Comparison of ENCODE assay signal across 31 mouse cellular contexts in the genomic region with DNA sequence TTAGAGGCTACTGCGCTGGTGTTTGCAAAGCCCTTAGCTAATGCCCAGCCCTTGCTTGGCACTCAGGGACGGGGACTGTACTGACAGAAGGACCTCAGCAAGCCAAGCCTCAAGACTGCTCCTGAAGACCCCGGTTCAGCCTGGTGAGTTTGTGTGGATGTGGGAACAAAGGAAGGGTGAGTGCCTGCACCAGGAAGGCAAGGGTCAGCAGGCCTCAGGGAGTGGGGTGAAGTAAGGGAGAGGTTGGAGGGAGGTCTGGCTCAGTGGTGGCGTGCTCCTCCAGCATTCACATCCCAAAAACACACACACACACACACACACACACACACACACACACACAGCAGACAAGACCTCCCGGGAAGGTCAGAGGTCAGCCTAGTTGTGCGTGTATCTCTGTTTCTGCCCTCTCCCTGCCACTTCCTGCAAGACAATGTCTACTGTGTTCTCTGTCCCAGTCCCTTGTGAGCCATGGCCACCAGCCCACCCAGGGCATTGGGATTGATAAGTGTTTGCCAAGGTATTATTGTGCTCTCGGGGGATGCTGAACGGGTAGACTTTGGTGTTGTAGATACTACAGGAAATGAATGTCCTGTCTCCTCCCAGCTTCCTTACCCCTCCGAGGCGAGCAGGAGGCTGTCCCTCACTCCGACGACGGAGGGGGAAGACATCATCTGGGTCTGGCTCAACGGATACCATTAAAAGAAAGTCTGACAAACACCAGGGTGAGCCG. TPM values are rescaled to one million over a fixed set of nuclear protein-coding genes. Genes with fewer than 3 reads are reported as not detected.
DNase-seq lines count a peak whose midpoint lies in the region; ATAC-seq and TF ChIP-seq lines count a peak whose summit lies in the region.
"Had no signal": no experiment of that assay in that cellular context is flagged by ENCODE, and none has a peak within 500 bp of the region (broad histone marks: within the 10 kb centered on the region; RNA-seq: fewer than 3 reads in every experiment).

No protein-coding gene starts in this region.

- no peak for DNase-seq in heart, adult 18-20 months
- no peak for DNase-seq in liver, embryonic 11.5 days (ENCODE audit: low spot score)
- DNase-seq in liver, postnatal 0 days: no peak
- no peak for DNase-seq in cerebellum, adult 8-10 months
- DNase-seq: adrenal gland, adult 8-10 months; B cell, adult 2 months; cerebellum, adult 2 months; forebrain, postnatal 0 days; gastrocnemius, postnatal 36 days; heart, postnatal 10 days; layer of hippocampus, adult 9-11 months; lung, adult 2 months; lung, postnatal 14 days; thymus, postnatal 14 days had no signal

- TF ChIP-seq CTCF in liver, postnatal 0 days (IDR thresholded peaks at IDR 0.05; ENCODE audit: low read depth): no peak

- no peak overlapping the region for H3K4me2 ChIP-seq in heart, embryonic 11.5 days
- H3K4me2 ChIP-seq in liver, embryonic 11.5 days: no peak overlapping the region
- H3K4me2 ChIP-seq in liver, postnatal 0 days (ENCODE audit: low read depth, low read length): no peak overlapping the region
- H3K4me2 ChIP-seq in embryonic facial prominence, embryonic 13.5 days: no peak overlapping the region
- H3K4me2 ChIP-seq in limb, embryonic 15.5 days: no peak overlapping the region
- H3K4me2 ChIP-seq: liver, embryonic 12.5 days; midbrain, embryonic 12.5 days had no signal

- H3K27me3 ChIP-seq in heart, embryonic 11.5 days (ENCODE audit: control insufficient read depth, insufficient read depth, low read length): peaks cover 4% of the 10 kb centered on the region; the same call in 1 of the 2 replicates
- H3K27me3 ChIP-seq in liver, embryonic 11.5 days (replicated peaks; ENCODE audit: control insufficient read depth, insufficient read depth, low read length): no peaks in the 10 kb centered on the region
- H3K27me3 ChIP-seq in liver, postnatal 0 days (ENCODE audit: insufficient read depth, low read length): no peaks in the 10 kb centered on the region
- peaks cover 7% of the 10 kb centered on the region for H3K27me3 ChIP-seq in embryonic facial prominence, embryonic 13.5 days
- peaks cover 7% of the 10 kb centered on the region for H3K27me3 ChIP-seq in limb, embryonic 15.5 days

- H3K9me3 ChIP-seq in heart, embryonic 11.5 days (replicated peaks; ENCODE audit: control insufficient read depth, low read length): no peaks in the 10 kb centered on the region
- no peaks in the 10 kb centered on the region for H3K9me3 ChIP-seq in liver, embryonic 11.5 days (ENCODE audit: control insufficient read depth, low read length)
- no peaks in the 10 kb centered on the region for H3K9me3 ChIP-seq in liver, postnatal 0 days (ENCODE audit: low read length)
- H3K9me3 ChIP-seq in embryonic facial prominence, embryonic 13.5 days: no peaks in the 10 kb centered on the region
- no peaks in the 10 kb centered on the region for H3K9me3 ChIP-seq in limb, embryonic 15.5 days
- H3K9me3 ChIP-seq: liver, embryonic 12.5 days; midbrain, embryonic 12.5 days had no signal

- peak overlapping the region; percentile 46; the same call in 1 of the 2 replicates for H3K9ac ChIP-seq in heart, embryonic 11.5 days (ENCODE audit: low read depth, low read length)
- peak overlapping the region; percentile 20; the same call in 1 of the 2 replicates for H3K9ac ChIP-seq in liver, embryonic 11.5 days (ENCODE audit: low read depth, low read length)
- H3K9ac ChIP-seq in liver, postnatal 0 days (replicated peaks): no peak overlapping the region
- H3K9ac ChIP-seq in embryonic facial prominence, embryonic 13.5 days: peak overlapping the region; percentile 22; the same call in 1 of the 2 replicates
- 0 out of 2 replicates have a peak overlapping the region, but pooled peaks have one; percentile 4 for H3K9ac ChIP-seq in limb, embryonic 15.5 days
- H3K9ac ChIP-seq: forebrain, postnatal 0 days; liver, embryonic 12.5 days; midbrain, embryonic 12.5 days had no signal

- WGBS in heart, embryonic 11.5 days (ENCODE audit: insufficient replicate concordance): 69% methylated on average over 15 of the region's 15 CpGs
- WGBS in liver, embryonic 11.5 days: 82% methylated on average over 15 of the region's 15 CpGs
- 75% methylated on average over 14 of the region's 15 CpGs for WGBS in liver, postnatal 0 days (ENCODE audit: insufficient replicate concordance)
- 41% methylated on average over 15 of the region's 15 CpGs for WGBS in embryonic facial prominence, embryonic 13.5 days
- WGBS in limb, embryonic 15.5 days: 84% methylated on average over 15 of the region's 15 CpGs

- no peak overlapping the region for H3K4me3 ChIP-seq in heart, embryonic 11.5 days (ENCODE audit: low read depth, low read length)
- no peak overlapping the region for H3K4me3 ChIP-seq in liver, embryonic 11.5 days (ENCODE audit: low read depth, low read length)
- H3K4me3 ChIP-seq in liver, postnatal 0 days (ENCODE audit: low read depth, low read length): no peak overlapping the region
- no peak overlapping the region for H3K4me3 ChIP-seq in embryonic facial prominence, embryonic 13.5 days
- H3K4me3 ChIP-seq in limb, embryonic 15.5 days: no peak overlapping the region
- H3K4me3 ChIP-seq: liver, embryonic 12.5 days; midbrain, embryonic 12.5 days had no signal

- H3K27ac ChIP-seq in heart, embryonic 11.5 days (ENCODE audit: low read depth, low read length): no peak overlapping the region
- no peak overlapping the region for H3K27ac ChIP-seq in liver, embryonic 11.5 days (ENCODE audit: low read depth, low read length)
- no peak overlapping the region for H3K27ac ChIP-seq in liver, postnatal 0 days (ENCODE audit: low read depth)
- H3K27ac ChIP-seq in embryonic facial prominence, embryonic 13.5 days: no peak overlapping the region
- no peak overlapping the region for H3K27ac ChIP-seq in limb, embryonic 15.5 days
- H3K27ac ChIP-seq: hindbrain, postnatal 0 days; liver, embryonic 12.5 days; midbrain, embryonic 12.5 days had no signal

- H3K36me3 ChIP-seq in heart, embryonic 11.5 days (ENCODE audit: control insufficient read depth, insufficient read depth, low read length): peaks cover 10% of the 10 kb centered on the region
- peaks cover 34% of the 10 kb centered on the region; the same call in 1 of the 2 replicates for H3K36me3 ChIP-seq in liver, embryonic 11.5 days (ENCODE audit: control insufficient read depth, insufficient read depth, low read length)
- H3K36me3 ChIP-seq in liver, postnatal 0 days (replicated peaks; ENCODE audit: insufficient read depth, low read length): peaks cover 28% of the 10 kb centered on the region; the same call in 1 of the 2 replicates
- H3K36me3 ChIP-seq in embryonic facial prominence, embryonic 13.5 days: peaks cover 55% of the 10 kb centered on the region
- H3K36me3 ChIP-seq in limb, embryonic 15.5 days: peaks cover 41% of the 10 kb centered on the region

- ATAC-seq in heart, embryonic 11.5 days (replicated peaks; ENCODE audit: insufficient number of reproducible peaks, low FRiP score, low TSS enrichment): no peak
- ATAC-seq in liver, embryonic 11.5 days (replicated peaks; ENCODE audit: low FRiP score): no peak
- no peak for ATAC-seq in liver, postnatal 0 days
- ATAC-seq in embryonic facial prominence, embryonic 13.5 days (ENCODE audit: insufficient number of reproducible peaks, insufficient read depth, low FRiP score, low TSS enrichment, low read depth): no peak
- ATAC-seq in limb, embryonic 15.5 days (ENCODE audit: insufficient number of reproducible peaks, low FRiP score, low TSS enrichment, low read depth): no peak
- no peak for ATAC-seq in megakaryocyte progenitor cell, adult 5-6 weeks (replicated peaks; ENCODE audit: poor library complexity)
- ATAC-seq: activated CD4-positive, CD25-positive, alpha-beta regulatory T cell, adult 4 months; forebrain, postnatal 0 days; hindbrain, postnatal 0 days; intestine, embryonic 16.5 days; liver, embryonic 12.5 days had no signal

- no peak for TF ChIP-seq EP300 in liver, postnatal 0 days (IDR thresholded peaks at IDR 0.05; ENCODE audit: low read depth)

- peaks cover 19% of the 10 kb centered on the region for H3K4me1 ChIP-seq in heart, embryonic 11.5 days (ENCODE audit: control insufficient read depth, insufficient read depth, low read length)
- peaks cover 15% of the 10 kb centered on the region for H3K4me1 ChIP-seq in liver, embryonic 11.5 days (replicated peaks; ENCODE audit: control insufficient read depth, insufficient read depth, low read length)
- peaks cover 10% of the 10 kb centered on the region for H3K4me1 ChIP-seq in liver, postnatal 0 days (ENCODE audit: insufficient read depth)
- H3K4me1 ChIP-seq in embryonic facial prominence, embryonic 13.5 days: peaks cover 37% of the 10 kb centered on the region
- peaks cover 21% of the 10 kb centered on the region for H3K4me1 ChIP-seq in limb, embryonic 15.5 days

RNA-seq across cellular contexts. Expression of gene Troap, which starts 4.0 kb away (rescaled TPM):
- 21.1 and 22.0 TPM in 2 replicates for polyA plus RNA-seq in heart, embryonic 11.5 days (2014; fragmentation: Nextera tagmentation; extraction: Ambion mirVana)
- under 1 TPM in 1 of 2 experiments, not detected in 1; 0.28 TPM for total RNA-seq in heart, adult 18-20 months (2021)
- polyA plus RNA-seq in liver, embryonic 11.5 days (2014; fragmentation: Nextera tagmentation; extraction: Ambion mirVana): 26.5 and 27.8 TPM in 2 replicates
- 5.6 and 6.7 TPM in 2 replicates for polyA plus RNA-seq in liver, postnatal 0 days (2015; fragmentation: Nextera tagmentation; extraction: Ambion mirVana)
- 30.9 and 41.1 TPM in 2 replicates for polyA plus RNA-seq in embryonic facial prominence, embryonic 13.5 days (2015; fragmentation: Nextera tagmentation; extraction: Ambion mirVana)
- 22.3 and 26.5 TPM in 2 replicates for polyA plus RNA-seq in limb, embryonic 15.5 days (2015; fragmentation: Nextera tagmentation; extraction: Ambion mirVana)
- total RNA-seq in megakaryocyte progenitor cell, adult 5-6 weeks (2015): 28.0 and 30.5 TPM in 2 replicates
- total RNA-seq in megakaryocyte progenitor cell, adult 5-6 weeks (2017): 19.8 and 25.7 TPM in 2 replicates
- total RNA-seq: left cerebral cortex, adult 18-20 months; monocyte, adult 5-6 weeks had no signal

RNA-seq across cellular contexts. Expression of gene C1ql4, which starts 9.3 kb away (rescaled TPM):
- 0.20 and 0.27 TPM in 2 replicates for polyA plus RNA-seq in heart, embryonic 11.5 days (2014; fragmentation: Nextera tagmentation; extraction: Ambion mirVana)
- not detected for total RNA-seq in heart, adult 18-20 months (2021)
- polyA plus RNA-seq in liver, embryonic 11.5 days (2014; fragmentation: Nextera tagmentation; extraction: Ambion mirVana): 0.25 TPM in 1 of 2 replicates, not detected in the other
- 0.12 TPM in 1 of 2 replicates, not detected in the other for polyA plus RNA-seq in liver, postnatal 0 days (2015; fragmentation: Nextera tagmentation; extraction: Ambion mirVana)
- 0.22 TPM in 1 of 2 replicates, not detected in the other for polyA plus RNA-seq in embryonic facial prominence, embryonic 13.5 days (2015; fragmentation: Nextera tagmentation; extraction: Ambion mirVana)
- not detected in 2 replicates for polyA plus RNA-seq in limb, embryonic 15.5 days (2015; fragmentation: Nextera tagmentation; extraction: Ambion mirVana)
- total RNA-seq in megakaryocyte progenitor cell, adult 5-6 weeks (2015): not detected in 2 replicates
- total RNA-seq in megakaryocyte progenitor cell, adult 5-6 weeks (2017): not detected in 2 replicates
- total RNA-seq: adrenal gland, adult 8-10 months; common myeloid progenitor, adult 5-6 weeks; gastrocnemius, postnatal 36 days; heart, postnatal 10 days; left cerebral cortex, adult 18-20 months; left cerebral cortex, postnatal 25 days; megakaryocyte, adult 5-6 weeks; monocyte, adult 5-6 weeks had no signal
- polyA plus RNA-seq: activated CD4-positive, CD25-positive, alpha-beta regulatory T cell, adult 4 months; large intestine, adult 2 months; lung, adult 2 months; small intestine, adult 2 months had no signal

RNA-seq across cellular contexts. Expression of gene Dnajc22, which starts 14.6 kb away (rescaled TPM):
- 0.96 and 1.7 TPM in 2 replicates for polyA plus RNA-seq in heart, embryonic 11.5 days (2014; fragmentation: Nextera tagmentation; extraction: Ambion mirVana)
- total RNA-seq in heart, adult 18-20 months (2021): 1 to 10 TPM in 1 of 2 experiments, under 1 TPM in 1; 0.37 to 1.2 TPM
- 17.1 and 19.8 TPM in 2 replicates for polyA plus RNA-seq in liver, embryonic 11.5 days (2014; fragmentation: Nextera tagmentation; extraction: Ambion mirVana)
- 28.2 and 29.6 TPM in 2 replicates for polyA plus RNA-seq in liver, postnatal 0 days (2015; fragmentation: Nextera tagmentation; extraction: Ambion mirVana)
- 0.44 and 0.52 TPM in 2 replicates for polyA plus RNA-seq in embryonic facial prominence, embryonic 13.5 days (2015; fragmentation: Nextera tagmentation; extraction: Ambion mirVana)
- 0.55 and 0.86 TPM in 2 replicates for polyA plus RNA-seq in limb, embryonic 15.5 days (2015; fragmentation: Nextera tagmentation; extraction: Ambion mirVana)
- not detected in 2 replicates for total RNA-seq in megakaryocyte progenitor cell, adult 5-6 weeks (2015)
- total RNA-seq in megakaryocyte progenitor cell, adult 5-6 weeks (2017): not detected in 2 replicates
- total RNA-seq: common myeloid progenitor, adult 5-6 weeks; left cerebral cortex, adult 18-20 months; monocyte, adult 5-6 weeks had no signal
- polyA plus RNA-seq: activated CD4-positive, CD25-positive, alpha-beta regulatory T cell, adult 4 months had no signal

RNA-seq across cellular contexts. Expression of gene Prph, which starts 23.4 kb away (rescaled TPM):
- polyA plus RNA-seq in heart, embryonic 11.5 days (2014; fragmentation: Nextera tagmentation; extraction: Ambion mirVana): 0.09 and 0.59 TPM in 2 replicates
- under 1 TPM in 1 of 2 experiments, not detected in 1; 0.15 TPM for total RNA-seq in heart, adult 18-20 months (2021)
- 0.36 and 0.90 TPM in 2 replicates for polyA plus RNA-seq in liver, embryonic 11.5 days (2014; fragmentation: Nextera tagmentation; extraction: Ambion mirVana)
- polyA plus RNA-seq in liver, postnatal 0 days (2015; fragmentation: Nextera tagmentation; extraction: Ambion mirVana): 0.53 and 0.85 TPM in 2 replicates
- 1.8 and 7.1 TPM in 2 replicates for polyA plus RNA-seq in embryonic facial prominence, embryonic 13.5 days (2015; fragmentation: Nextera tagmentation; extraction: Ambion mirVana)
- 2.4 and 2.8 TPM in 2 replicates for polyA plus RNA-seq in limb, embryonic 15.5 days (2015; fragmentation: Nextera tagmentation; extraction: Ambion mirVana)
- total RNA-seq in megakaryocyte progenitor cell, adult 5-6 weeks (2015): 0.07 TPM in 1 of 2 replicates, not detected in the other
- not detected in 2 replicates for total RNA-seq in megakaryocyte progenitor cell, adult 5-6 weeks (2017)
- total RNA-seq: common myeloid progenitor, adult 5-6 weeks; megakaryocyte, adult 5-6 weeks; MEL; monocyte, adult 5-6 weeks had no signal
- polyA plus RNA-seq: activated CD4-positive, CD25-positive, alpha-beta regulatory T cell, adult 4 months had no signal

RNA-seq across cellular contexts. Expression of gene Spats2, which starts 47.4 kb away (rescaled TPM):
- polyA plus RNA-seq in heart, embryonic 11.5 days (2014; fragmentation: Nextera tagmentation; extraction: Ambion mirVana): 43.5 and 45.2 TPM in 2 replicates
- total RNA-seq in heart, adult 18-20 months (2021): 1 to 10 TPM; 7.1 to 7.7 TPM
- polyA plus RNA-seq in liver, embryonic 11.5 days (2014; fragmentation: Nextera tagmentation; extraction: Ambion mirVana): 32.9 and 35.0 TPM in 2 replicates
- 4.0 and 4.7 TPM in 2 replicates for polyA plus RNA-seq in liver, postnatal 0 days (2015; fragmentation: Nextera tagmentation; extraction: Ambion mirVana)
- polyA plus RNA-seq in embryonic facial prominence, embryonic 13.5 days (2015; fragmentation: Nextera tagmentation; extraction: Ambion mirVana): 44.1 and 51.0 TPM in 2 replicates
- 28.7 and 33.1 TPM in 2 replicates for polyA plus RNA-seq in limb, embryonic 15.5 days (2015; fragmentation: Nextera tagmentation; extraction: Ambion mirVana)
- total RNA-seq in megakaryocyte progenitor cell, adult 5-6 weeks (2015): 0.27 TPM in 1 of 2 replicates, not detected in the other
- total RNA-seq in megakaryocyte progenitor cell, adult 5-6 weeks (2017): 0.25 and 0.44 TPM in 2 replicates
- total RNA-seq: megakaryocyte, adult 5-6 weeks; monocyte, adult 5-6 weeks had no signal
- polyA plus RNA-seq: activated CD4-positive, CD25-positive, alpha-beta regulatory T cell, adult 4 months had no signal
